In genomic region chr8:46543191-46543590, GRCm38 (mm10) we compare ENCODE assay signal across 14 mouse cellular contexts. TPM values are rescaled to one million over a fixed set of nuclear protein-coding genes. Genes with fewer than 3 reads are reported as not detected.
DNase-seq lines count a peak whose midpoint lies in the region; ATAC-seq and TF ChIP-seq lines count a peak whose summit lies in the region.
"Had no signal": no experiment of that assay in that cellular context is flagged by ENCODE, and none has a peak within 500 bp of the region (broad histone marks: within the 10 kb centered on the region; RNA-seq: fewer than 3 reads in every experiment).

No protein-coding gene starts in this region.

- TF ChIP-seq CTCF in thymus, adult 2 months (IDR thresholded peaks at IDR 0.05; ENCODE audit: borderline replicate concordance, control insufficient read depth, extremely low read depth, insufficient read depth, low read length, poor library complexity), result no peak

- peak; percentile 55 to 66 for DNase-seq in CD8-positive naive resting alpha-beta T cell, adult 2 months (ENCODE audit: low read depth in 2 of 2, low spot score in 2 of 2)
- DNase-seq in thymus, adult 2 months, result peak; percentile 35
- DNase-seq in cerebellum, postnatal 14 days, result no peak
- no peak for DNase-seq in retina, postnatal 1 day
- DNase-seq: cerebellum, adult 2 months; heart, postnatal 10 days had no signal

- H3K27ac ChIP-seq in intestine, embryonic 16.5 days (ENCODE audit: low read length), result peak overlapping the region; percentile 18; the same call in 1 of the 2 replicates
- no peak overlapping the region for H3K27ac ChIP-seq in intestine, embryonic 15.5 days
- 0 out of 2 replicates have a peak overlapping the region, but pooled peaks have one; percentile 9 for H3K27ac ChIP-seq in liver, embryonic 16.5 days (ENCODE audit: low read length)
- no peak overlapping the region for H3K27ac ChIP-seq in thymus, adult 2 months (ENCODE audit: control insufficient read depth, insufficient read depth, low read length)
- H3K27ac ChIP-seq: hindbrain, embryonic 15.5 days; macrophage; midbrain, embryonic 13.5 days; stomach, embryonic 15.5 days had no signal

- no peak overlapping the region for H3K9ac ChIP-seq in intestine, embryonic 16.5 days (ENCODE audit: low read depth, low read length)
- no peak overlapping the region for H3K9ac ChIP-seq in intestine, embryonic 15.5 days
- H3K9ac ChIP-seq in liver, embryonic 16.5 days (ENCODE audit: low read depth, low read length), result no peak overlapping the region
- H3K9ac ChIP-seq: hindbrain, embryonic 15.5 days; midbrain, embryonic 13.5 days; stomach, embryonic 15.5 days had no signal

- no peaks in the 10 kb centered on the region for H3K9me3 ChIP-seq in intestine, embryonic 16.5 days (ENCODE audit: control insufficient read depth, low read length)
- no peaks in the 10 kb centered on the region for H3K9me3 ChIP-seq in intestine, embryonic 15.5 days
- no peaks in the 10 kb centered on the region for H3K9me3 ChIP-seq in liver, embryonic 16.5 days (replicated peaks; ENCODE audit: control insufficient read depth, low read length)
- H3K9me3 ChIP-seq: hindbrain, embryonic 15.5 days; midbrain, embryonic 13.5 days; stomach, embryonic 15.5 days had no signal

- H3K4me1 ChIP-seq in intestine, embryonic 16.5 days (ENCODE audit: control insufficient read depth, insufficient read depth, low read length), result peaks cover 14% of the 10 kb centered on the region
- H3K4me1 ChIP-seq in intestine, embryonic 15.5 days (replicated peaks), result peaks cover 6% of the 10 kb centered on the region; the same call in 1 of the 2 replicates
- peaks cover 59% of the 10 kb centered on the region for H3K4me1 ChIP-seq in liver, embryonic 16.5 days (ENCODE audit: control insufficient read depth, low read depth, low read length)
- no peaks in the 10 kb centered on the region for H3K4me1 ChIP-seq in thymus, adult 2 months (replicated peaks; ENCODE audit: control insufficient read depth, insufficient read depth, low read length)
- H3K4me1 ChIP-seq: midbrain, embryonic 13.5 days had no signal

- 61% methylated on average over 7 of the region's 7 CpGs for WGBS in intestine, embryonic 16.5 days
- 72% methylated on average over 7 of the region's 7 CpGs for WGBS in intestine, embryonic 15.5 days
- WGBS in liver, embryonic 16.5 days (ENCODE audit: insufficient replicate concordance), result 71% methylated on average over 7 of the region's 7 CpGs
- WGBS in thymus, adult 2 months, result 7% methylated on average over 7 of the region's 7 CpGs

- no peak overlapping the region for H3K4me3 ChIP-seq in intestine, embryonic 16.5 days (ENCODE audit: low read length)
- H3K4me3 ChIP-seq in intestine, embryonic 15.5 days (replicated peaks), result no peak overlapping the region
- no peak overlapping the region for H3K4me3 ChIP-seq in liver, embryonic 16.5 days (ENCODE audit: low read depth, low read length)
- no peak overlapping the region for H3K4me3 ChIP-seq in thymus, adult 2 months (ENCODE audit: control insufficient read depth, insufficient read depth, low read length)
- H3K4me3 ChIP-seq: hindbrain, embryonic 15.5 days; midbrain, embryonic 13.5 days; stomach, embryonic 15.5 days had no signal

- no peak for ATAC-seq in intestine, embryonic 16.5 days
- no peak for ATAC-seq in intestine, embryonic 15.5 days
- ATAC-seq in liver, embryonic 16.5 days (ENCODE audit: low read depth), result no peak
- ATAC-seq: midbrain, embryonic 13.5 days had no signal

- H3K27me3 ChIP-seq in intestine, embryonic 16.5 days (replicated peaks; ENCODE audit: control insufficient read depth, insufficient read depth, low read length), result no peaks in the 10 kb centered on the region
- H3K27me3 ChIP-seq in intestine, embryonic 15.5 days (replicated peaks), result no peaks in the 10 kb centered on the region
- H3K27me3 ChIP-seq in liver, embryonic 16.5 days (ENCODE audit: control insufficient read depth, insufficient read depth, low read depth, low read length), result no peaks in the 10 kb centered on the region
- H3K27me3 ChIP-seq in thymus, adult 2 months (ENCODE audit: control insufficient read depth, insufficient read depth, low read length), result no peaks in the 10 kb centered on the region; the same call in 1 of the 2 replicates
- H3K27me3 ChIP-seq: CH12.LX; hindbrain, embryonic 15.5 days; midbrain, embryonic 13.5 days; stomach, embryonic 15.5 days had no signal

- H3K4me2 ChIP-seq in intestine, embryonic 16.5 days (ENCODE audit: low read depth, low read length), result no peak overlapping the region
- H3K4me2 ChIP-seq in intestine, embryonic 15.5 days (replicated peaks), result no peak overlapping the region
- H3K4me2 ChIP-seq in liver, embryonic 16.5 days (ENCODE audit: low read depth, low read length), result no peak overlapping the region
- H3K4me2 ChIP-seq: hindbrain, embryonic 15.5 days; midbrain, embryonic 13.5 days; stomach, embryonic 15.5 days had no signal

- H3K36me3 ChIP-seq in intestine, embryonic 16.5 days (ENCODE audit: control insufficient read depth, insufficient read depth, low read length), result no peaks in the 10 kb centered on the region
- H3K36me3 ChIP-seq in intestine, embryonic 15.5 days, result no peaks in the 10 kb centered on the region
- no peaks in the 10 kb centered on the region for H3K36me3 ChIP-seq in liver, embryonic 16.5 days (ENCODE audit: control insufficient read depth, insufficient read depth)
- no peaks in the 10 kb centered on the region for H3K36me3 ChIP-seq in thymus, adult 2 months (ENCODE audit: control insufficient read depth, insufficient read depth, low read length)
- H3K36me3 ChIP-seq: hindbrain, embryonic 15.5 days; midbrain, embryonic 13.5 days; stomach, embryonic 15.5 days had no signal

- TF ChIP-seq POLR2A in thymus, adult 2 months (IDR thresholded peaks at IDR 0.05; ENCODE audit: control insufficient read depth, extremely low read depth, insufficient read depth, low read length, poor library complexity), result no peak

RNA-seq across cellular contexts. Expression of gene Cenpu, which starts 8.6 kb away (rescaled TPM):
- 9.0 and 12.7 TPM in 2 replicates for polyA plus RNA-seq in intestine, embryonic 16.5 days (2015; fragmentation: Nextera tagmentation; extraction: Ambion mirVana)
- 10.8 and 13.9 TPM in 2 replicates for polyA plus RNA-seq in intestine, embryonic 15.5 days (2015; fragmentation: Nextera tagmentation; extraction: Ambion mirVana)
- polyA plus RNA-seq in liver, embryonic 16.5 days (2015; fragmentation: Nextera tagmentation; extraction: Ambion mirVana), result 12.3 and 14.1 TPM in 2 replicates
- 4.6 and 5.1 TPM in 2 replicates for polyA plus RNA-seq in thymus, adult 2 months (2012; rRNA removed)

Comparison
In these comparisons a context has a peak if more than half of its experiments do, and no peak if none do; other contexts are left out.
1. H3K27ac ChIP-seq: peak in intestine, embryonic 16.5 days (single experiment) and liver, embryonic 16.5 days (single experiment); none in intestine, embryonic 15.5 days (single experiment) and thymus, adult 2 months (single experiment).
2. DNase-seq: peak in CD8-positive naive resting alpha-beta T cell, adult 2 months (2 of 2) and thymus, adult 2 months (single experiment); none in cerebellum, postnatal 14 days (0 of 2) and retina, postnatal 1 day (single experiment).